Mouse (Mus musculus): ENCODE measurements around the gene Arg1. TPM values are rescaled to one million over a fixed set of nuclear protein-coding genes. Genes with fewer than 3 reads are reported as not detected.

Arg1 gene
- total RNA-seq, 4 experiments from 2014 or later, result 0.83 TPM; not detected in 3

GRCm38 (mm10) chr10:24912576-24912975 lies 14.7 kb downstream of the Arg1 start:
- no peak for DNase-seq (ENCODE audit: low spot score in 2 of 2)

GRCm38 (mm10) chr10:24911199-24911598 lies 16.1 kb downstream of the Arg1 start:
- DNase-seq (ENCODE audit: low spot score in 2 of 2), result no peak

DNA sequence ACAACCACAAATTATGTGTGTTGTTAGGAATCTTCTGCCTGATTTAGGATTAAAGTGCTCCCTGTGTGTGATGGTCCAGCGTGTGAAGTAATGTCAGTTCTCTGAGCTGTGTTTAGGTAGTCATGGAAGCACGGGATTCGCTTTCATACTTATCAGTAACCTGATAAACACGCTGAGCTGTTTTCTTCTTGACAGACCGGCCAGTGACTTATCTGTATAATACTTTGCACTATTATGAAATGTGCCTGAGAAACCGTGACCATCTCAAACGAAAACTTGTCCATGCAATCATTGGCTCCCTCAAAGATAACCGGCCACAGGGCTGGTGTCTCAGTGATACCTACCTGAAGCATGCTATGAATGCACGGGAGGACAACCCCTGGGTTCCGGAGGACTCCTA lies 21.7 kb downstream of the Arg1 start:
- no peak for DNase-seq (ENCODE audit: low spot score in 2 of 2)

DNA sequence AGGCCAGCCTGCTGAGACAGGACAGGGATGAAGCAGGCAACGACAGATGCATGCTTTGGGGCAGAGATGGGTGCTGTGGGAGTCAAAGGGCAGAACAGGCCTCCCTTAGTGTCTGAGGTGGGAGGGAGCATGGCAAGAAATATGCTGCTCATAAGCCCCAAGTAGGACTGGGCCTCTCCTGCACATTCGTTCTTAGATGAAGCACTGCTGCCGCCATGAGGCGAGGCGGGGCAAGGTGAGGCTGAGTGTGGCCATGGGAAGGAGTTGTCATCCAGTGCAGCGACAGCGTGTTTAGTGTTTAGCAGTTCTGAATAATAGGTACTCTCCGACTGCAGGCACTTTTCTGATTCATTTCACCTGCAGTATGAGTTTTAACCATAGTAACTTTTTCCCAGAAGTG lies 31.4 kb downstream of the Arg1 start:
- no peak for DNase-seq (ENCODE audit: low spot score in 2 of 2)

GRCm38 (mm10) chr10:24888343-24888742 lies 38.9 kb downstream of the Arg1 start:
- DNase-seq (ENCODE audit: low spot score in 2 of 2), result no peak

DNA sequence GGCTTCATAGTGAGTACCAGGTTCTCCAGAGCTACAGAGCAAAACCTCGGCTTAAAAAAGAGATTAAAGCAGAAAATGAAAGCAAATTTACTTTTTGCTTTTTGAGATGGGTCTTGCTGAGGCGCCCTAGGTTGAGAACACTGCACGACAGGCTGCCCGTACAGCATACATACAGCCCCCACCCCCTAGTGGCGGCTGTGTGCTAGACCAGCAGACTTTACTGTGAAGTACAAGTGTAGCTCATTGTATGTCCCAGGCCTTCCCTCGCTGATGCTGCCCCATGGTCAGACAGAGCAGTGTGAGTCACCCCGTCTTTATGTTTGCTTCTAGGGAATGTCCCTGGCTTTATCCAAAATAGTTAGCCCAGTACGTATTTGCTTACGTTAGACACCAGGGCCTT lies 41.3 kb downstream of the Arg1 start:
- DNase-seq (ENCODE audit: low spot score in 2 of 2), result no peak

DNA sequence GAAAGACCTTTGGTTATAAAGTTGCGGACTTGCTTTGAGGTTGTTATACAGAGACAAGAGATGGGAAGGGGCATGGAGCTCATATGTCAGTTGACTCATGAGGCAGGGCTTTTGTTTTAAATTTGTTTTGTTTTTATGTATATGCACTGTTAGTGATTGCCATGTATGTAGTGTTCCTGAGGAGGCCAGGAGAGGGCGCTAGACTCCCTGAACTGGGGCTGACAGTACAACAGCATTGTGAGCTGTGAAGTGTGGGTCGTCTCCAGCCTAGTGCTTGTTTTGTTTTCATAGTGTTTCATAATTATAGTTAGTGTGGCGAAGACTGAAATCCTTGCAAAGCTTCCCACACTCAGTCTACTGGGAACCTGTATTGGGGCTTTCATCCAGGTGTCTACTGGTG lies 53.7 kb downstream of the Arg1 start:
- no peak for DNase-seq (ENCODE audit: low spot score in 2 of 2)

DNA sequence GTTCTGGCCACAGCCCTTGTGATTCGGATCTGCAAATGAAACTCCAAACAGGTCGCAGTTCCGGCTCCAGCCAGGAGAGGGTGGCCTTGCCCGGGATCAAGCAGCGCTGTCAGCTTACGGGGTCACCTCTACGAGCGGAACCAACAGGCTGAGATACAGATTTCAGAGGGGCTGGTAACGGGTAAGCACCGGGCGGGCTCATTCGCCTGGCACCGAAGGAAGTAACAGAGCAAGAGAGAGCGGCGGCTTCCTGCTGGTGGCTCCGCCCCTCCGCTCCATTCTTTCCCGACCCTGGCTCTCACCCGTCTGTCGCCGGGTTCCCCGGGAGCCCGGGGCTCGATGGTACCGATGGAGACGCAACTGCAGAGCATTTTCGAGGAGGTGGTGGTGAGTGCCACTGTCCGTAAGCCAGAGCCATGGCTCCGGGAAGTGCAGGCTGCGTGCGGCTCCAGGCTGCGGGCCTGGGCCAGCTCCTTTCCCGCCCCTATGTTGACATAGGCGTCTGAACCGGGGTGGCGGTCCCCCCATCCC lies 57.5 kb downstream of the Arg1 start, which contains the start of gene Med23:
Gene Med23 (plus strand): TSS at position 227 of the 531 bp plus-strand sequence.
- DNase-seq (ENCODE audit: low spot score in 2 of 2), result peak; percentile 97 to 98

Small RNAs within 50 kb of the gene (microRNA-seq; reads per million reads assigned to microRNA genes)
- not detected for gene Mir6905

Other genes with a start within 250 kb of the Arg1 start
- 1 to 10 TPM; 1.9 to 3.1 (median 3.0) TPM for gene Enpp1, start 215.3 kb downstream of the Arg1 start, total RNA-seq (2022)
- 1 to 10 TPM in 3 of 4 experiments, under 1 TPM in 1; 0.87 to 2.3 (median 2.1) TPM for gene Enpp3, start 84.7 kb downstream of the Arg1 start, total RNA-seq (2022)
- 1 to 10 TPM; 6.2 to 7.8 (median 7.4) TPM for gene Med23, start 57.5 kb downstream of the Arg1 start, total RNA-seq (2022)

All from gastrocnemius, adult 8-10 months (tissue).